Mouse (Mus musculus) limb, embryonic 14.5 days (tissue): ENCODE data around the gene Twist2. TPM values are rescaled to one million over a fixed set of nuclear protein-coding genes. Genes with fewer than 3 reads are reported as not detected.
A peak's percentile ranks its signal among the peaks of the same experiment; 100 is the strongest.

Experiments
- ATAC-seq: fragments of 200-750 bp; cut with Nextera tagmentation; 2 replicates; pipeline ENCODE4 v1.8.0; 2017; ENCODE audit warnings: low read depth, moderate number of reproducible peaks, moderate TSS enrichment; ENCODE audit not compliant: low FRiP score
- DNase-seq: peaks from one replicate; pipeline ENCODE4 v3.0.0-alpha.2; 2015; ENCODE audit warnings: low spot score
- H3K27ac ChIP-seq: fragments of 300-500 bp; sonication (generic); replicated peaks from 2 replicates; pipeline ENCODE4 v1.5.1; 2014; ENCODE audit warnings: low read depth, mild to moderate bottlenecking, low read length, moderate library complexity, mixed read lengths
- H3K27me3 ChIP-seq: fragments of 300-500 bp; sonication (generic); 2 replicates; pipeline ENCODE4 v1.6.1; 2014; ENCODE audit warnings: low read length, mixed read lengths; ENCODE audit not compliant: control insufficient read depth, insufficient read depth
- H3K36me3 ChIP-seq: fragments of 300-500 bp; sonication (generic); 2 replicates; pipeline ENCODE4 v1.6.1; 2014; ENCODE audit warnings: mild to moderate bottlenecking, low read length, moderate library complexity, mixed read lengths; ENCODE audit not compliant: control insufficient read depth, insufficient read depth
- H3K4me1 ChIP-seq: fragments of 300-500 bp; sonication (generic); 2 replicates; pipeline ENCODE4 v1.6.1; 2014; ENCODE audit warnings: antibody characterized with exemption, low read length, mixed read lengths; ENCODE audit not compliant: control insufficient read depth, insufficient read depth
- H3K4me2 ChIP-seq: fragments of 300-500 bp; sonication (generic); replicated peaks from 2 replicates; pipeline ENCODE4 v1.6.1; 2014; ENCODE audit warnings: low read depth, mild to moderate bottlenecking, low read length, moderate library complexity; ENCODE audit not compliant: severe bottlenecking
- H3K4me3 ChIP-seq: fragments of 300-500 bp; sonication (generic); replicated peaks from 2 replicates; pipeline ENCODE4 v1.5.1; 2014; ENCODE audit warnings: low read length
- H3K9ac ChIP-seq: fragments of 300-500 bp; sonication (generic); 2 replicates; pipeline ENCODE4 v1.6.1; 2014; ENCODE audit warnings: mild to moderate bottlenecking, low read depth, low read length, moderate library complexity; ENCODE audit not compliant: severe bottlenecking
- H3K9me3 ChIP-seq: fragments of 300-500 bp; sonication (generic); 2 replicates; pipeline ENCODE4 v1.6.1; 2016; ENCODE audit warnings: low read length; ENCODE audit not compliant: control insufficient read depth
- POLR2A ChIP-seq: fragments of 200-500 bp; IDR thresholded peaks from 2 replicates; pipeline ENCODE4 v1.8.0; 2012; ENCODE audit warnings: inconsistent platforms, mild to moderate bottlenecking, moderate library complexity, borderline replicate concordance; ENCODE audit not compliant: insufficient read depth, insufficient read length; ENCODE audit errors: extremely low read depth
- WGBS: fragments of 180-500 bp; shearing (Covaris S2); extraction: QIAGEN DNeasy Blood & Tissue Kit; methylation state at CpG from one replicate; pipeline ENCODE4 v1.1.7; 2014; 5-methylcytosine and 5-hydroxymethylcytosine counted together
- polyA plus RNA-seq, 2 experiments: library from polyadenylated mRNA; depleted of rRNA in 1 of 2; stranded (reverse) in 1 of 2; unstranded in 1 of 2; fragments of >200 nt; fragmentation: Nextera tagmentation in 1 of 2; extraction: Ambion mirVana in 1 of 2; gene quantifications; 2 replicates each; pipeline versions ENCODE4 v1.2.1 to v1.2.3; 2012 to 2014

Gene Twist2
- polyA plus RNA-seq, 2 experiments: 81.8 to 240 TPM

DNA sequence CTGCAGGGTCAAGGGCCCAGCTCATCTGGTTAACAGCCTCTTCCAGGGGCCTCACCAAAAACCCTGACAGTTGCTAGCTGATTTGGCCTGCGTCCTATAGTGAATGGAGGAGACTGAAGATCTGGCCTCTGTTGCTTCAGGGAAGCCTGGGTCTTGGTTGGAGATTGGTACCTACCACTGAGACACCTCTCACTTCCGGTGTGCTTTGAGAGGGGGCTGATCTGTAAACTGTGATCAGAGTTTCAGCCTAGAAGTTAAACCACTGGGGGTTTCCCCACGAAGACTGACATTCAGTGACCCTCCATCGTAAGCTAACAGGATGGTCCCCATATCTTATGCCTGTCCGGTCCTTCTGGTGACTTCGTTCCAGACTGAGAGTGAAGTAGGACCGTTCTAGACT, 30.7 kb downstream of the Twist2 start:
- no peaks in the 10 kb centered on the region for H3K27me3 ChIP-seq
- H3K4me2 ChIP-seq: no peak overlapping the region
- H3K9ac ChIP-seq: no peak overlapping the region
- TF ChIP-seq POLR2A: no peak
- no peak overlapping the region for H3K27ac ChIP-seq
- WGBS: 87% methylated on average over 7 of the region's 7 CpGs
- peaks cover 13% of the 10 kb centered on the region; the same call in 1 of the 2 replicates for H3K4me1 ChIP-seq
- H3K36me3 ChIP-seq: no peaks in the 10 kb centered on the region
- no peaks in the 10 kb centered on the region for H3K9me3 ChIP-seq
- no peak for ATAC-seq
- H3K4me3 ChIP-seq: no peak overlapping the region
- DNase-seq: no peak

DNA sequence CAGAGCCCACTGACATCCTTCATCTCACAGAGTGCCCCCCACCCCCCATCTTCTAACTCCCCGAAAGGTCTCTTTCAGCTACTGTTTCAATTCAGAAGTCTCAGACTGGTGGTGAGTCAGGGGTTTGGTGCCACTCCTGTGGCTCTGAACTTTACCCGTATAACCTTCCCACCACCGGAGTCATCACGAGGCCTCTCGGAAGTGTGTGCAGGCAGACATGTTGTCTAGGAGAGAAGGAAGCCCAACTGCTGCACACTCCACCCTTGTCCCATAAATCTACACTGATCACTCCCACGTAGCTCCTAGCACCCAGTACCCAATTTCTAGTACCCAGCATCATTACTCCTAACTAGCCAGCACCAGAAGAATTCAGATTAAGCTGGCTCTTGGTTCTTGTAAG, 38.3 kb downstream of the Twist2 start:
- no peak overlapping the region for H3K4me2 ChIP-seq

DNA sequence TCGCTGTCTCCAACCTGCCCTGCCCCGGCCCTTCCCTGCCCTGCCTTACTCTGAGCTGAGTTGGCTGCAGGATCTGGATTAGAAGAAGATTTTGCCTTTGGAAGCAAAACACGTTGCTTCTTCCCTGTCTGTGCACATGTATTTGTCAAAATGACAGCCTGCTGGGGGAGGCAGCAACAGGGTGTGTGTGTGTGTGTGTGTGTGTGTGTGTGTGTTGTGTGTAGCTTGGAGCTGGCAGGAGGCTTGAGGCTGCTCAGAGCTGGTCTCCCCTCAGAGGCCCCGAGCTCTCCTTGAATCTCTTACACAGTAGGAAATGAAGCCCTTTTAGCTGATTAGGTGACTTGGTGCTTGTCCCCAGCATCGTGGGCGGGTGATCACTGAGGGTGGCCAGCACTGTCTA, 38.7 kb downstream of the Twist2 start:
- H3K36me3 ChIP-seq: no peaks in the 10 kb centered on the region
- H3K9ac ChIP-seq: no peak overlapping the region
- ATAC-seq (no peak), DNase-seq (no peak)
- H3K9me3 ChIP-seq: no peaks in the 10 kb centered on the region
- H3K27ac ChIP-seq: no peak overlapping the region
- H3K4me3 ChIP-seq: no peak overlapping the region
- H3K27me3 ChIP-seq: no peaks in the 10 kb centered on the region
- H3K4me2 ChIP-seq: no peak overlapping the region
- peaks cover 29% of the 10 kb centered on the region for H3K4me1 ChIP-seq
- no peak for TF ChIP-seq POLR2A
- 78% methylated on average over 6 of the region's 6 CpGs for WGBS

More for the DNA sequence above, 38.3 kb downstream of the Twist2 start:
- ATAC-seq: 0 out of 2 replicates have a peak, but pooled peaks have one; percentile 27
- TF ChIP-seq POLR2A: no peak
- H3K27ac ChIP-seq: no peak overlapping the region
- no peaks in the 10 kb centered on the region for H3K9me3 ChIP-seq
- no peak for DNase-seq
- peaks cover 26% of the 10 kb centered on the region for H3K4me1 ChIP-seq
- H3K4me3 ChIP-seq: no peak overlapping the region
- 45% methylated on average over 6 of the region's 6 CpGs for WGBS
- H3K9ac ChIP-seq: no peak overlapping the region
- no peaks in the 10 kb centered on the region for H3K27me3 ChIP-seq
- no peaks in the 10 kb centered on the region for H3K36me3 ChIP-seq

DNA sequence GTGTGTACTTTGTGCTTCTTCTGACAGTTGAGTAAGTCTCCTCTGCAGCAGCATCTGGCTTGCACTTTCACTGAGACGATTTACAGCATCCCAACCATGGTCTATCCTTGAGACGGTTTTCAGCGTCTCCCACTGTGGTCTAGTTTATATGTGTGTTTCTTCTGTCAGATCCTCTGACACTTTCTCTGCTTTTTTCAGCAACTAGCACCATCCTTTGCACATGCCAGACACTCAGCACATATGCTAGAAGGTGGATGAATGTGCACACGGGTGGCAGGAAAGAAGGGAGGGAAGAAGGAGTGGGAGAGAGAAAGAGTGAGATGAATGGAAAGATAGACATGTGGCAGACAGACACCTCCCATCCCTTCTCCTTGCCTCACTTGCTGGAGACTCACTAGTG, 43.0 kb downstream of the Twist2 start:
- WGBS: 37% methylated on average over 4 of the region's 4 CpGs
- ATAC-seq: no peak
- Histone ChIP-seq H3K27ac (no peak overlapping the region), H3K36me3 (peaks cover 18% of the 10 kb centered on the region), H3K4me3 (no peak overlapping the region), H3K4me1 (peaks cover 15% of the 10 kb centered on the region), H3K27me3 (no peaks in the 10 kb centered on the region), H3K4me2 (no peak overlapping the region), H3K9me3 (no peaks in the 10 kb centered on the region), H3K9ac (no peak overlapping the region)
- no peak for DNase-seq
- TF ChIP-seq POLR2A: no peak

DNA sequence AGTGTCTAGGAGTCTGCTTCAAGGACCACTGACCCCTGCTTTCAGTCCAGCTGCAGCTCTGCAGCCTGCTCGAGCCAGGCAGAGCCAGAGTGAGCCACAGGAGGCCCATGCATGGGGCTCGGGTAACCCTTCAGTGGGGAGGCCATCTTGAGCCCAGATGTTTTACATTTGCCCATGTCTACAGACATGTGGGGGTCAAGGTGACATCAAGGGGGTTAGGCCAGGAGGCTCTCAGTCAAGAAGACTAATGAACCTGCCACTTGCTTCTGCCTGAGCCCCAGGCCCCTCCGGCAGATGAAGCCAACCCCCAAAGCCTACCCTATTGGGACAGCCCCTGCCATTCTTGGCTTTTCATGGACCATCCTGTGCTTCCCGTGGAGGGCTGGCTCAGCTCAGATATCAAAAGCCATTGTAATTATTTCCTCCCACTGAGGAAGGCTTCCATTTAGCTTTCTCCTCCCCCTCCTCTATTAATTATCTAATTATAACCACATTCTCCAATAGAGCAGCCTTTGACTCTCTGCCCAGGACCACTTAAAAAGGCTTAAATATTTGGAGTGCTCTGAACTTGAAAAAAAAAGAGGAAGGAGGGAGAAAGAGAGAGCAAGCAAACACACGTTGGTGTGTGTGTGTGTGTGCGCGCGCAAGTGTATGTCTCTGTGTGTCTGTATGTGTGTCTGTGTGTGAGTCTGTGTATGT, 43.6 kb downstream of the Twist2 start:
- no peaks in the 10 kb centered on the region for H3K9me3 ChIP-seq
- 35% methylated on average over 8 of the region's 8 CpGs for WGBS
- peaks cover 18% of the 10 kb centered on the region for H3K36me3 ChIP-seq
- H3K4me2 ChIP-seq: no peak overlapping the region
- H3K9ac ChIP-seq: no peak overlapping the region
- no peak for TF ChIP-seq POLR2A
- peaks cover 12% of the 10 kb centered on the region for H3K4me1 ChIP-seq
- ATAC-seq (0 out of 2 replicates have a peak, but pooled peaks have one; percentile 23), DNase-seq (no peak)
- H3K27ac ChIP-seq: no peak overlapping the region
- H3K4me3 ChIP-seq: no peak overlapping the region
- H3K27me3 ChIP-seq: no peaks in the 10 kb centered on the region

DNA sequence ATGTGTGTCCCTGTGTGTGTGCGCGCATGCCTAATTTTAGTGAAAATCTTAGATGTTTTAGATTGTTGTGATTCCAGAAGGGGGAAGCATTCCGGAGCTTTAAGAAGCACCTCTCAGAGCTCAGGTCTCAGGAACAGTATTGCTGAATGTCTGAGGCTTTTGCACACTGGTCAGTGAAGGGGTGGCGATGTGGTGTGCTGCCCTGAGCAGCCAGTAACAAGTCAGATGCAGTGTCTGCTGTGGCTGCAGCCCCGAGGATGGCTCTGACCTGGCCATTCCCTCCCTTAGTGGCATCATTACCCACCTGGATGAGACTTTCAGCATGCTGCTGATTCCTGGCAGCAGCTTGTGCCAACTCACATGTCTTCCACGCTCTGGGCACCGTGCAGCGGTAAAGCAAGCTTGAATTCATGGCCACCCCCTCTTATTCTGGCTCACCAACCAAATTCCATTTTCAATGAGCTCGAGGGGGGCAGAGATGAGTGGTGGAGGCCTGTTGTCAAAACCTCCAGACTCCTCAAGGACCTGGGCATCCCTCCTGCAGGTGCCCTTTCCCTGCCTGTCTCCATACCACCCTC, 44.2 kb downstream of the Twist2 start:
- TF ChIP-seq POLR2A: no peak
- Histone ChIP-seq H3K4me1 (peaks cover 9% of the 10 kb centered on the region), H3K27ac (no peak overlapping the region), H3K4me3 (no peak overlapping the region), H3K9me3 (no peaks in the 10 kb centered on the region), H3K36me3 (peaks cover 18% of the 10 kb centered on the region), H3K4me2 (no peak overlapping the region), H3K9ac (no peak overlapping the region), H3K27me3 (no peaks in the 10 kb centered on the region)
- no peak for DNase-seq
- 72% methylated on average over 9 of the region's 9 CpGs for WGBS
- ATAC-seq: no peak
